Mouse (Mus musculus) megakaryocyte, embryonic 14.5 days (primary cell): Measurements from ENCODE around the gene Atp5d. TPM values are rescaled to one million over a fixed set of nuclear protein-coding genes. Genes with fewer than 3 reads are reported as not detected.

Source experiments
- H3K27me3 ChIP-seq: replicated peaks from 2 replicates; pipeline ENCODE3; 2012; ENCODE audit warnings: inconsistent platforms
- H3K36me3 ChIP-seq: replicated peaks from 2 replicates; pipeline ENCODE3; 2012; ENCODE audit warnings: low read length, inconsistent platforms, mixed read lengths
- H3K4me1 ChIP-seq: 2 replicates; pipeline ENCODE4 v1.6.1; 2012; ENCODE audit warnings: inconsistent platforms
- H3K4me3 ChIP-seq: replicated peaks from 2 replicates; pipeline ENCODE3; 2012; ENCODE audit warnings: moderate library complexity, mild to moderate bottlenecking, inconsistent platforms
- H3K9me3 ChIP-seq: 2 replicates; pipeline ENCODE4 v1.6.1; 2012; ENCODE audit warnings: inconsistent platforms
- FLI1 ChIP-seq: IDR thresholded peaks from 2 replicates; pipeline ENCODE4 v1.6.1; 2012; ENCODE audit warnings: low read length, inconsistent platforms, mixed read lengths
- GATA1 ChIP-seq: IDR thresholded peaks from 3 replicates; pipeline ENCODE4 v1.6.1; 2012; ENCODE audit warnings: mixed read lengths, low read length, inconsistent platforms, borderline replicate concordance
- polyA plus RNA-seq: library from polyadenylated mRNA; stranded (reverse); fragments of >175 nt; gene quantifications from 2 replicates; pipeline ENCODE4 v1.2.3, GENCODE M21; 2012; ENCODE audit warnings: low replicate concordance; ENCODE audit not compliant: insufficient read depth

Gene Atp5d
- polyA plus RNA-seq, 1 experiment, result 1,192 TPM

DNA sequence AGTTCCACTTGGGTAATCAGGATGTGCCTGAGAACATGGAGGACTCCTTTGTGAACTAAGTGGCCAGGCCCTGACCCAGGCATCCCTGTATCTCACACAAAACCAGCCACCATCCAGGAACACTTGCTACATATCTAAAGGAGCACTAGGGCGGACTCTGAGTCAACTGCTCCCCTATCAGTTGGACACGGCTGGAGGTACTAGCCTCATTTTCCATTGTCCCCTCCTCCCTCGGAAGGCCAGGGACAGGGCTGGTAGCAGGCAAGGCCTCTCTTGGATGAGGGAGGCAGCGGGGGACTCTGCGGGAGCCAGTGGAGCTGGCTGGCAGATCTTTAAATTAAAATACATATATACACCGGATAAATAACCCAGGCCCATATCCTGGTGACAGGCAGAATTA, 55.5 kb downstream of the Atp5d start:
- H3K9me3 ChIP-seq, result no peaks in the 10 kb centered on the region
- H3K4me3 ChIP-seq, result no peak overlapping the region
- TF ChIP-seq FLI1 (no peak), GATA1 (no peak)
- H3K4me1 ChIP-seq, result peaks cover 37% of the 10 kb centered on the region
- H3K36me3 ChIP-seq, result no peaks in the 10 kb centered on the region
- peaks cover 85% of the 10 kb centered on the region for H3K27me3 ChIP-seq

DNA sequence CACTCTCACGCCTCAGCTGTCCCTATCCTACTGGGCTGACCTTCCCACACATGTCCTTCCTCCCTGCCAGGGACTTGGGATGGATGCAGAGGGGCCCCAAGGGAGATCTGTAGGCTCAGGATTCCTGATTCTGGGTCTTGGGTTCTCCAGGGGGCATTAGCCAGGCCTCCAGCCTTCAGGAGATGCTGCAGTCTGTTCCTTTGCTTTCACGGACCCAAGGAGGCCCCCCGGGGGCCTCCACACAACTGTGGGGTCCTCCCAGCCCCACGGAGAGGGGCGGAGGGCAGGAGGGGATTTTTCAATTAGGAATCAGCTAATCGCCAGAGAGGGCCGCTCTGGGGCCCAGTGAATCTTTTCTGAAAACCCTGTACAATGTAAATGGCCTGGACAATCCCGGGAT, 56.0 kb downstream of the Atp5d start:
- no peak for TF ChIP-seq GATA1
- TF ChIP-seq FLI1, result no peak
- Histone ChIP-seq H3K4me1 (peaks cover 38% of the 10 kb centered on the region), H3K9me3 (no peaks in the 10 kb centered on the region), H3K27me3 (peaks cover 82% of the 10 kb centered on the region), H3K36me3 (no peaks in the 10 kb centered on the region), H3K4me3 (no peak overlapping the region)

Other genes with a start within 250 kb of the Atp5d start
- gene Cfd, start 247.8 kb upstream of the Atp5d start, polyA plus RNA-seq, result not detected in 2 replicates
- gene Med16, start 229.7 kb upstream of the Atp5d start, polyA plus RNA-seq, result 32.2 and 85.7 TPM in 2 replicates
- gene Gm26602, start 227.8 kb upstream of the Atp5d start, polyA plus RNA-seq, result not detected in 2 replicates
- 2.7 and 4.5 TPM in 2 replicates for gene Kiss1r, start 221.7 kb upstream of the Atp5d start, polyA plus RNA-seq
- gene R3hdm4, start 217.4 kb upstream of the Atp5d start, polyA plus RNA-seq, result 418 and 597 TPM in 2 replicates
- gene Arid3a, start 211.6 kb upstream of the Atp5d start, polyA plus RNA-seq, result 89.7 and 142 TPM in 2 replicates
- 22.2 and 23.8 TPM in 2 replicates for gene Wdr18, start 178.5 kb upstream of the Atp5d start, polyA plus RNA-seq
- gene Grin3b, start 167.9 kb upstream of the Atp5d start, polyA plus RNA-seq, result not detected in 2 replicates
- gene Tmem259, start 154.3 kb upstream of the Atp5d start, polyA plus RNA-seq, result 293 and 686 TPM in 2 replicates
- 1,011 and 1,303 TPM in 2 replicates for gene Cnn2, start 150.0 kb upstream of the Atp5d start, polyA plus RNA-seq
- 47.4 and 62.2 TPM in 2 replicates for gene Abca7, start 142.1 kb upstream of the Atp5d start, polyA plus RNA-seq
- 375 and 477 TPM in 2 replicates for gene Arhgap45, start 122.0 kb upstream of the Atp5d start, polyA plus RNA-seq
- gene Polr2e, start 98.8 kb upstream of the Atp5d start, polyA plus RNA-seq, result 147 and 260 TPM in 2 replicates
- 3,942 and 9,172 TPM in 2 replicates for gene Gpx4, start 91.5 kb upstream of the Atp5d start, polyA plus RNA-seq
- gene Sbno2, start 33.1 kb upstream of the Atp5d start, polyA plus RNA-seq, result 151 and 347 TPM in 2 replicates
- gene Stk11, start 22.8 kb upstream of the Atp5d start, polyA plus RNA-seq, result 153 and 200 TPM in 2 replicates
- gene Cbarp, start 2.2 kb downstream of the Atp5d start, polyA plus RNA-seq, result 4.8 and 11.7 TPM in 2 replicates
- 171 and 203 TPM in 2 replicates for gene Midn, start 9.6 kb downstream of the Atp5d start, polyA plus RNA-seq
- 27.7 and 39.5 TPM in 2 replicates for gene Cirbp, start 27.4 kb downstream of the Atp5d start, polyA plus RNA-seq
- 3.0 and 7.7 TPM in 2 replicates for gene 1600002K03Rik, start 34.3 kb downstream of the Atp5d start, polyA plus RNA-seq
- gene Efna2, start 40.9 kb downstream of the Atp5d start, polyA plus RNA-seq, result 0.79 and 1.6 TPM in 2 replicates
- gene Mum1, start 87.8 kb downstream of the Atp5d start, polyA plus RNA-seq, result 9.6 TPM in 2 replicates
- 226 and 551 TPM in 2 replicates for gene Ndufs7, start 110.5 kb downstream of the Atp5d start, polyA plus RNA-seq
- gene Gamt, start 122.4 kb downstream of the Atp5d start, polyA plus RNA-seq, result 3.2 and 11.3 TPM in 2 replicates
- 384 and 552 TPM in 2 replicates for gene Dazap1, start 122.9 kb downstream of the Atp5d start, polyA plus RNA-seq
- 7,349 and 10,126 TPM in 2 replicates for gene Rps15, start 153.8 kb downstream of the Atp5d start, polyA plus RNA-seq
- gene Apc2, start 157.3 kb downstream of the Atp5d start, polyA plus RNA-seq, result 0.92 and 4.5 TPM in 2 replicates
- gene 2310011J03Rik, start 181.9 kb downstream of the Atp5d start, polyA plus RNA-seq, result 62.0 and 88.2 TPM in 2 replicates
- 15.1 and 26.0 TPM in 2 replicates for gene Pcsk4, start 190.9 kb downstream of the Atp5d start, polyA plus RNA-seq
- gene Reep6, start 191.3 kb downstream of the Atp5d start, polyA plus RNA-seq, result 19.0 and 21.1 TPM in 2 replicates
- gene Adamtsl5, start 209.8 kb downstream of the Atp5d start, polyA plus RNA-seq, result 27.2 and 34.8 TPM in 2 replicates
- gene Plk5, start 217.8 kb downstream of the Atp5d start, polyA plus RNA-seq, result not detected in 2 replicates
- 17.2 and 29.0 TPM in 2 replicates for gene Mex3d, start 249.0 kb downstream of the Atp5d start, polyA plus RNA-seq